Mouse (Mus musculus) liver, embryonic 16.5 days (tissue): ENCODE data around the gene Neo1. TPM values are rescaled to one million over a fixed set of nuclear protein-coding genes. Genes with fewer than 3 reads are reported as not detected.

Source experiments
- ATAC-seq: fragments of 200-750 bp; cut with Nextera tagmentation; 2 replicates; pipeline ENCODE4 v1.8.0; 2017; ENCODE audit warnings: low read depth, mild to moderate bottlenecking, moderate number of reproducible peaks, moderate library complexity
- H3K27ac ChIP-seq: fragments of 300-500 bp; sonication (generic); 2 replicates; pipeline ENCODE4 v1.5.1; 2014; ENCODE audit warnings: mild to moderate bottlenecking, low read length
- H3K27me3 ChIP-seq: fragments of 300-500 bp; sonication (generic); 2 replicates; pipeline ENCODE4 v1.6.1; 2014; ENCODE audit warnings: low read depth, low read length, mixed read lengths; ENCODE audit not compliant: control insufficient read depth, insufficient read depth
- H3K36me3 ChIP-seq: fragments of 300-500 bp; sonication (generic); 2 replicates; pipeline ENCODE4 v1.6.1; 2014; ENCODE audit warnings: mild to moderate bottlenecking; ENCODE audit not compliant: control insufficient read depth, insufficient read depth
- H3K4me1 ChIP-seq: fragments of 300-500 bp; sonication (generic); 2 replicates; pipeline ENCODE4 v1.6.1; 2014; ENCODE audit warnings: low read depth, low read length, mixed read lengths; ENCODE audit not compliant: control insufficient read depth
- H3K4me2 ChIP-seq: fragments of 300-500 bp; sonication (generic); 2 replicates; pipeline ENCODE4 v1.6.1; 2014; ENCODE audit warnings: low read depth, low read length, mixed read lengths
- H3K4me3 ChIP-seq: fragments of 300-500 bp; sonication (generic); 2 replicates; pipeline ENCODE4 v1.5.1; 2014; ENCODE audit warnings: low read depth, mild to moderate bottlenecking, low read length
- H3K9ac ChIP-seq: fragments of 300-500 bp; sonication (generic); 2 replicates; pipeline ENCODE4 v1.6.1; 2014; ENCODE audit warnings: low read depth, low read length
- H3K9me3 ChIP-seq: fragments of 300-500 bp; sonication (generic); replicated peaks from 2 replicates; pipeline ENCODE4 v1.6.1; 2016; ENCODE audit warnings: low read length; ENCODE audit not compliant: control insufficient read depth
- WGBS: fragments of 180-500 bp; shearing (Covaris S2); extraction: QIAGEN DNeasy Blood & Tissue Kit; methylation state at CpG from one replicate; pipeline ENCODE4 v1.1.7; 2014; ENCODE audit not compliant: insufficient replicate concordance; 5-methylcytosine and 5-hydroxymethylcytosine counted together
- polyA plus RNA-seq: library from polyadenylated mRNA; unstranded; fragments of >200 nt; fragmentation: Nextera tagmentation; extraction: Ambion mirVana; gene quantifications from 2 replicates; pipeline ENCODE4 v1.2.1, GENCODE M21; 2015

The Neo1 gene
- polyA plus RNA-seq, 1 experiment from 2014 or later, result 1.9 TPM

GRCm38 (mm10) chr9:58849576-58850315, 186.5 kb downstream of the Neo1 start:
- Histone ChIP-seq H3K9me3 (no peaks in the 10 kb centered on the region), H3K27ac (no peak overlapping the region), H3K4me2 (no peak overlapping the region), H3K4me3 (no peak overlapping the region), H3K9ac (no peak overlapping the region), H3K36me3 (no peaks in the 10 kb centered on the region), H3K4me1 (no peaks in the 10 kb centered on the region), H3K27me3 (0 out of 2 replicates have a peak, but pooled peaks cover 2% of the 10 kb centered on the region)
- WGBS, result 58% methylated on average over 13 of the region's 13 CpGs
- ATAC-seq, result no peak

GRCm38 (mm10) chr9:58847676-58848075, 188.6 kb downstream of the Neo1 start:
- 35% methylated on average over 7 of the region's 7 CpGs for WGBS
- Histone ChIP-seq H3K27me3 (0 out of 2 replicates have a peak, but pooled peaks cover 2% of the 10 kb centered on the region), H3K9me3 (no peaks in the 10 kb centered on the region), H3K36me3 (no peaks in the 10 kb centered on the region), H3K4me1 (no peaks in the 10 kb centered on the region), H3K4me2 (no peak overlapping the region), H3K27ac (no peak overlapping the region), H3K9ac (no peak overlapping the region), H3K4me3 (no peak overlapping the region)
- ATAC-seq, result no peak

GRCm38 (mm10) chr9:58847008-58847407, 189.2 kb downstream of the Neo1 start:
- no peak overlapping the region for H3K27ac ChIP-seq
- no peaks in the 10 kb centered on the region for H3K9me3 ChIP-seq
- WGBS, result 3% methylated on average over 3 of the region's 3 CpGs
- 0 out of 2 replicates have a peak, but pooled peaks cover 2% of the 10 kb centered on the region for H3K27me3 ChIP-seq
- H3K4me3 ChIP-seq, result no peak overlapping the region
- no peak overlapping the region for H3K9ac ChIP-seq
- H3K4me1 ChIP-seq, result no peaks in the 10 kb centered on the region
- no peak for ATAC-seq
- H3K4me2 ChIP-seq, result no peak overlapping the region
- H3K36me3 ChIP-seq, result no peaks in the 10 kb centered on the region

GRCm38 (mm10) chr9:58844597-58844996, 191.6 kb downstream of the Neo1 start:
- H3K27ac ChIP-seq, result no peak overlapping the region
- H3K9ac ChIP-seq, result no peak overlapping the region
- H3K9me3 ChIP-seq, result no peaks in the 10 kb centered on the region
- no peaks in the 10 kb centered on the region for H3K4me1 ChIP-seq
- no peak overlapping the region for H3K4me2 ChIP-seq
- no peak overlapping the region for H3K4me3 ChIP-seq
- 67% methylated on average over 3 of the region's 3 CpGs for WGBS
- no peak for ATAC-seq
- 0 out of 2 replicates have a peak, but pooled peaks cover 2% of the 10 kb centered on the region for H3K27me3 ChIP-seq
- no peaks in the 10 kb centered on the region for H3K36me3 ChIP-seq

GRCm38 (mm10) chr9:58841655-58842054, 194.6 kb downstream of the Neo1 start:
- Histone ChIP-seq H3K27me3 (no peaks in the 10 kb centered on the region), H3K36me3 (no peaks in the 10 kb centered on the region), H3K27ac (no peak overlapping the region), H3K4me1 (no peaks in the 10 kb centered on the region), H3K4me2 (no peak overlapping the region), H3K9ac (no peak overlapping the region), H3K9me3 (no peaks in the 10 kb centered on the region), H3K4me3 (no peak overlapping the region)
- ATAC-seq, result no peak
- 18% methylated on average over 6 of the region's 6 CpGs for WGBS

- WGBS, result 54% methylated on average over 5 of the region's 5 CpGs
These were observed 197.7 kb downstream of the Neo1 start for GRCm38 (mm10) chr9:58838504-58838903.

GRCm38 (mm10) chr9:58837174-58837573, 199.1 kb downstream of the Neo1 start:
- Histone ChIP-seq H3K27ac (no peak overlapping the region), H3K27me3 (no peaks in the 10 kb centered on the region), H3K4me1 (no peaks in the 10 kb centered on the region), H3K9ac (no peak overlapping the region), H3K4me2 (no peak overlapping the region), H3K36me3 (no peaks in the 10 kb centered on the region), H3K4me3 (no peak overlapping the region), H3K9me3 (no peaks in the 10 kb centered on the region)
- WGBS, result 29% methylated on average over 5 of the region's 5 CpGs
- no peak for ATAC-seq

More at GRCm38 (mm10) chr9:58838504-58838903, 197.7 kb downstream of the Neo1 start:
- Histone ChIP-seq H3K9me3 (no peaks in the 10 kb centered on the region), H3K36me3 (no peaks in the 10 kb centered on the region), H3K27me3 (no peaks in the 10 kb centered on the region), H3K27ac (no peak overlapping the region), H3K4me3 (no peak overlapping the region), H3K9ac (no peak overlapping the region), H3K4me1 (no peaks in the 10 kb centered on the region), H3K4me2 (no peak overlapping the region)
- no peak for ATAC-seq

GRCm38 (mm10) chr9:58832939-58833338, 203.3 kb downstream of the Neo1 start:
- no peak overlapping the region for H3K27ac ChIP-seq
- H3K4me1 ChIP-seq, result no peaks in the 10 kb centered on the region
- H3K9me3 ChIP-seq, result no peaks in the 10 kb centered on the region
- no peaks in the 10 kb centered on the region; the same call in 1 of the 2 replicates for H3K27me3 ChIP-seq
- no peak overlapping the region for H3K4me3 ChIP-seq
- H3K36me3 ChIP-seq, result no peaks in the 10 kb centered on the region
- no peak overlapping the region for H3K4me2 ChIP-seq
- ATAC-seq, result no peak
- WGBS, result 50% methylated on average over 3 of the region's 3 CpGs
- no peak overlapping the region for H3K9ac ChIP-seq

GRCm38 (mm10) chr9:58829627-58830026, 206.6 kb downstream of the Neo1 start:
- H3K27ac ChIP-seq, result no peak overlapping the region
- no peak for ATAC-seq
- H3K4me1 ChIP-seq, result no peaks in the 10 kb centered on the region
- no peak overlapping the region for H3K4me3 ChIP-seq
- WGBS, result 51% methylated on average over 4 of the region's 4 CpGs
- peaks cover 8% of the 10 kb centered on the region for H3K27me3 ChIP-seq
- no peak overlapping the region for H3K4me2 ChIP-seq
- H3K36me3 ChIP-seq, result no peaks in the 10 kb centered on the region
- no peaks in the 10 kb centered on the region for H3K9me3 ChIP-seq
- H3K9ac ChIP-seq, result no peak overlapping the region
